8 mouse cellular contexts compared by ENCODE assay signal in genomic region chr14:47597942-47598388, GRCm38 (mm10). TPM values are rescaled to one million over a fixed set of nuclear protein-coding genes. Genes with fewer than 3 reads are reported as not detected.
DNase-seq lines count a peak whose midpoint lies in the region; ATAC-seq lines count a peak whose summit lies in the region.

No protein-coding gene starts in this region.

- no peaks in the 10 kb centered on the region for H3K27me3 ChIP-seq in hindbrain, embryonic 15.5 days

- ATAC-seq in frontal cortex, adult (ENCODE audit: low TSS enrichment): peak; percentile 98
- ATAC-seq in hindbrain, embryonic 15.5 days (ENCODE audit: low FRiP score, low read depth): peak; percentile 77; the same call in 1 of the 2 replicates

- H3K27ac ChIP-seq in hindbrain, embryonic 15.5 days (replicated peaks): peak overlapping the region; percentile 32; the same call in 1 of the 2 replicates

- H3K9me3 ChIP-seq in hindbrain, embryonic 15.5 days: no peaks in the 10 kb centered on the region

- peaks cover 4% of the 10 kb centered on the region; the same call in 1 of the 2 replicates for H3K4me1 ChIP-seq in hindbrain, embryonic 15.5 days (replicated peaks)

- no peaks in the 10 kb centered on the region for H3K36me3 ChIP-seq in hindbrain, embryonic 15.5 days

- H3K9ac ChIP-seq in hindbrain, embryonic 15.5 days: no peak overlapping the region

- H3K4me2 ChIP-seq in hindbrain, embryonic 15.5 days: peak overlapping the region; percentile 50

- peak overlapping the region; percentile 11; the same call in 1 of the 2 replicates for H3K4me3 ChIP-seq in hindbrain, embryonic 15.5 days

- 26% methylated on average over 11 of the region's 11 CpGs for WGBS in hindbrain, embryonic 15.5 days

- peak; percentile 80 for DNase-seq in NIH3T3 (ENCODE audit: low read depth)
- DNase-seq in cerebellum, adult 11-12 months: peak; percentile 17
- peak; percentile 40 to 51 for DNase-seq in layer of hippocampus, postnatal 36 days
- peak; percentile 78 for DNase-seq in lung, postnatal 14 days
- DNase-seq in right cerebral cortex, adult 2 months (ENCODE audit: low spot score in 2 of 2): peak; percentile 74 to 80
- DNase-seq in urinary bladder, postnatal 36 days (ENCODE audit: low spot score in 2 of 2): peak; percentile 40 to 52

RNA-seq across cellular contexts. Expression of gene Atg14, which starts 27.5 kb away (rescaled TPM):
- 16.7 and 18.3 TPM in 2 replicates for polyA plus RNA-seq in hindbrain, embryonic 15.5 days (2015; fragmentation: Nextera tagmentation; extraction: Ambion mirVana)
- 10 to 100 TPM; 18.2 to 18.3 TPM for total RNA-seq in layer of hippocampus, postnatal 36 days (2021)

RNA-seq across cellular contexts. Expression of gene Ktn1, which starts 50.3 kb away (rescaled TPM):
- polyA plus RNA-seq in hindbrain, embryonic 15.5 days (2015; fragmentation: Nextera tagmentation; extraction: Ambion mirVana): 56.9 and 67.9 TPM in 2 replicates
- 10 to 100 TPM; 76.1 to 93.8 TPM for total RNA-seq in layer of hippocampus, postnatal 36 days (2021)

Comparison
In these comparisons a context has a peak if more than half of its experiments do, and no peak if none do; other contexts are left out.
1. Peak in every context shown above with its lines: DNase-seq, ATAC-seq, H3K4me3 ChIP-seq and H3K27ac ChIP-seq.
2. DNase-seq: peak in every context shown above with its lines; median percentile 80 in NIH3T3; 78 in lung, postnatal 14 days; 77 in right cerebral cortex, adult 2 months; 46 in urinary bladder, postnatal 36 days; 46 in layer of hippocampus, postnatal 36 days; 17 in cerebellum, adult 11-12 months.